Mouse (Mus musculus) CH12.LX (cell line): Measurements from ENCODE around the gene Leprot. TPM values are rescaled to one million over a fixed set of nuclear protein-coding genes. Genes with fewer than 3 reads are reported as not detected.

ENCODE experiments used
- DNase-seq: peaks from one replicate; pipeline ENCODE4 v3.0.0-alpha.2; 2013; ENCODE audit errors: extremely low read depth
- H3K27ac ChIP-seq: 2 replicates; pipeline ENCODE4 v1.5.1; 2012; ENCODE audit warnings: low read depth, mild to moderate bottlenecking, control low read depth, moderate library complexity; ENCODE audit not compliant: insufficient read depth
- H3K27me3 ChIP-seq: replicated peaks from 2 replicates; pipeline ENCODE3; 2012; ENCODE audit warnings: inconsistent platforms
- H3K36me3 ChIP-seq, 2 experiments: replicated peaks in 1 of 2; 2 replicates each; pipeline versions ENCODE3 to v1.6.1; 2012; ENCODE audit warnings: inconsistent platforms in 1 of 2, low read length in 1 of 2, mild to moderate bottlenecking in 1 of 2, mixed read lengths in 1 of 2, moderate library complexity in 1 of 2; ENCODE audit not compliant: control insufficient read depth in 1 of 2, insufficient read depth in 1 of 2
- H3K4me1 ChIP-seq, 2 experiments: 2 replicates each; pipeline ENCODE4 v1.6.1; 2012; ENCODE audit warnings: inconsistent platforms in 1 of 2, moderate library complexity in 1 of 2; ENCODE audit not compliant: insufficient read depth in 2 of 2, control insufficient read depth in 1 of 2
- H3K4me2 ChIP-seq: 2 replicates; pipeline ENCODE4 v1.6.1; 2012; ENCODE audit warnings: low read depth, mild to moderate bottlenecking, control low read depth; ENCODE audit not compliant: poor library complexity, insufficient read depth, severe bottlenecking
- H3K4me3 ChIP-seq, 3 experiments: fragments of 150-350 bp in 1 of 3; sonication (generic) in 1 of 3; replicated peaks in 1 of 3; 2 replicates each; pipeline versions ENCODE3 to v1.5.1; 2011 to 2012; ENCODE audit warnings: low read depth in 2 of 3, low read length in 2 of 3, mild to moderate bottlenecking in 2 of 3, moderate library complexity in 2 of 3, control low read depth in 1 of 3, improper control_type of control experiment in 1 of 3, inconsistent platforms in 1 of 3, mixed read lengths in 1 of 3; ENCODE audit not compliant: poor library complexity in 1 of 3
- H3K79me2 ChIP-seq: replicated peaks from 2 replicates; pipeline ENCODE4 v1.6.1; 2012; ENCODE audit warnings: mild to moderate bottlenecking, moderate library complexity; ENCODE audit not compliant: control insufficient read depth, poor library complexity, insufficient read depth, severe bottlenecking; ENCODE audit errors: extremely low read depth
- H3K9ac ChIP-seq: 2 replicates; pipeline ENCODE4 v1.6.1; 2012; ENCODE audit warnings: low read depth, mild to moderate bottlenecking, control low read depth, moderate library complexity; ENCODE audit not compliant: insufficient read depth
- H3K9me3 ChIP-seq: replicated peaks from 2 replicates; pipeline ENCODE3; 2012; ENCODE audit warnings: low read length, inconsistent platforms, mixed read lengths
- BHLHE40 ChIP-seq: IDR thresholded peaks from 2 replicates; pipeline ENCODE4 v1.6.1; 2011; ENCODE audit warnings: mild to moderate bottlenecking, low read depth, low read length, improper control_type of control experiment
- CTCF ChIP-seq, 2 experiments: IDR thresholded peaks in 1 of 2; conservative IDR thresholded peaks in 1 of 2; 2 replicates each; pipeline ENCODE4 v1.5.1; 2011 to 2012; ENCODE audit warnings: low read depth in 2 of 2, low read length in 2 of 2, improper control_type of control experiment in 1 of 2, inconsistent platforms in 1 of 2, mild to moderate bottlenecking in 1 of 2, moderate library complexity in 1 of 2
- EP300 ChIP-seq: IDR thresholded peaks from 2 replicates; pipeline ENCODE4 v1.6.1; 2011; ENCODE audit warnings: low read length, improper control_type of control experiment
- ETS1 ChIP-seq: conservative IDR thresholded peaks from 2 replicates; pipeline ENCODE4 v1.6.1; 2012; ENCODE audit warnings: low read depth, mild to moderate bottlenecking, inconsistent platforms, low read length, improper control_type of control experiment, moderate library complexity
- GABPA ChIP-seq: IDR thresholded peaks from 2 replicates; pipeline ENCODE4 v1.6.1; 2012; ENCODE audit warnings: low read depth, low read length, improper control_type of control experiment, inconsistent platforms; ENCODE audit not compliant: insufficient replicate concordance
- IRF4 ChIP-seq: IDR thresholded peaks from 2 replicates; pipeline ENCODE4 v1.6.1; 2014; ENCODE audit warnings: low read depth, mild to moderate bottlenecking, inconsistent platforms, low read length, improper control_type of control experiment
- JUN ChIP-seq: IDR thresholded peaks from 2 replicates; pipeline ENCODE4 v1.6.1; 2011; ENCODE audit warnings: low read depth, mild to moderate bottlenecking, low read length, improper control_type of control experiment, moderate library complexity; ENCODE audit not compliant: insufficient read depth
- JUND ChIP-seq: conservative IDR thresholded peaks from 2 replicates; pipeline ENCODE4 v1.6.1; 2011; ENCODE audit warnings: low read depth, low read length, improper control_type of control experiment
- MAFK ChIP-seq: IDR thresholded peaks from 2 replicates; pipeline ENCODE4 v1.6.1; 2011; ENCODE audit warnings: low read length, improper control_type of control experiment; ENCODE audit not compliant: insufficient replicate concordance
- MAX ChIP-seq: IDR thresholded peaks from 2 replicates; pipeline ENCODE4 v1.6.1; 2011; ENCODE audit warnings: low read length, improper control_type of control experiment
- MAZ ChIP-seq: IDR thresholded peaks from 2 replicates; pipeline ENCODE4 v1.6.1; 2012; ENCODE audit warnings: low read depth, mild to moderate bottlenecking, inconsistent platforms, low read length, improper control_type of control experiment, moderate library complexity
- MEF2A ChIP-seq: IDR thresholded peaks from 2 replicates; pipeline ENCODE4 v1.6.1; 2014; ENCODE audit warnings: low read depth, mild to moderate bottlenecking, inconsistent platforms, low read length, improper control_type of control experiment, borderline replicate concordance
- MXI1 ChIP-seq: IDR thresholded peaks from 2 replicates; pipeline ENCODE4 v1.6.1; 2011; ENCODE audit warnings: mild to moderate bottlenecking, low read depth, low read length, improper control_type of control experiment
- NELFE ChIP-seq: IDR thresholded peaks from 2 replicates; pipeline ENCODE4 v1.6.1; 2011; ENCODE audit warnings: low read depth, low read length, improper control_type of control experiment
- PAX5 ChIP-seq: IDR thresholded peaks from 2 replicates; pipeline ENCODE4 v1.6.1; 2012; ENCODE audit warnings: low read length, inconsistent platforms, mixed read lengths
- POLR2A ChIP-seq: IDR thresholded peaks from 2 replicates; pipeline ENCODE4 v1.6.1; 2011; ENCODE audit warnings: low read depth, mild to moderate bottlenecking, improper control_type of control experiment, low read length
- POLR2AphosphoS2 ChIP-seq: IDR thresholded peaks from 2 replicates; pipeline ENCODE4 v1.6.1; 2011; ENCODE audit warnings: low read depth, low read length, improper control_type of control experiment
- RAD21 ChIP-seq: IDR thresholded peaks from 2 replicates; pipeline ENCODE4 v1.6.1; 2011; ENCODE audit warnings: low read depth, mild to moderate bottlenecking, low read length, improper control_type of control experiment, moderate library complexity
- SMC3 ChIP-seq: IDR thresholded peaks from 2 replicates; pipeline ENCODE4 v1.6.1; 2011; ENCODE audit warnings: low read depth, low read length, improper control_type of control experiment
- TBP ChIP-seq: conservative IDR thresholded peaks from 2 replicates; pipeline ENCODE4 v1.6.1; 2011; ENCODE audit warnings: low read depth, low read length, improper control_type of control experiment
- TCF12 ChIP-seq: IDR thresholded peaks from 2 replicates; pipeline ENCODE4 v1.6.1; 2014; ENCODE audit warnings: low read depth, mild to moderate bottlenecking, inconsistent platforms, low read length, improper control_type of control experiment
- USF1 ChIP-seq: IDR thresholded peaks from 2 replicates; pipeline ENCODE4 v1.6.1; 2014; ENCODE audit warnings: low read depth, mild to moderate bottlenecking, inconsistent platforms, low read length, improper control_type of control experiment
- ZMIZ1 ChIP-seq: IDR thresholded peaks from 2 replicates; pipeline ENCODE4 v1.6.1; 2012; ENCODE audit warnings: low read depth, mild to moderate bottlenecking, inconsistent platforms, low read length, improper control_type of control experiment
- dilution Hi-C: fragments of 300-500 bp; cut with MboI; formaldehyde crosslinking; loops from 2 replicates; pipeline ENCODE4 v1.14.3; 2020; ENCODE audit warnings: low sequenced_read_pairs; ENCODE audit not compliant: extremely low pct_unique_long_range_greater_than_20kb, extremely low pct_ligation_motif_present
- in situ Hi-C: fragments of 300-500 bp; cut with MboI; formaldehyde crosslinking; loops from 3 replicates; pipeline ENCODE4 v1.14.3; 2019; ENCODE audit warnings: low sequenced_read_pairs, low pct_ligation_motif_present, low pct_unique_long_range_greater_than_20kb, mixed read lengths
- polyA plus RNA-seq: library from polyadenylated mRNA; unstranded; fragments of >175 nt; gene quantifications from 2 replicates; pipeline ENCODE4 v1.2.1, GENCODE M21; 2012; ENCODE audit warnings: low read depth; ENCODE audit not compliant: insufficient read length
- total RNA-seq, 2 experiments: library from RNA; depleted of rRNA; stranded (reverse); fragments of 300-350 nt in 1 of 2; fragments of >200 nt in 1 of 2; gene quantifications; 2 replicates each; pipeline ENCODE4 v1.2.3; 2012 to 2014

Leprot gene
- total and polyA plus RNA-seq, 3 experiments: 17.6 to 29.2 (median 24.2) TPM

DNA sequence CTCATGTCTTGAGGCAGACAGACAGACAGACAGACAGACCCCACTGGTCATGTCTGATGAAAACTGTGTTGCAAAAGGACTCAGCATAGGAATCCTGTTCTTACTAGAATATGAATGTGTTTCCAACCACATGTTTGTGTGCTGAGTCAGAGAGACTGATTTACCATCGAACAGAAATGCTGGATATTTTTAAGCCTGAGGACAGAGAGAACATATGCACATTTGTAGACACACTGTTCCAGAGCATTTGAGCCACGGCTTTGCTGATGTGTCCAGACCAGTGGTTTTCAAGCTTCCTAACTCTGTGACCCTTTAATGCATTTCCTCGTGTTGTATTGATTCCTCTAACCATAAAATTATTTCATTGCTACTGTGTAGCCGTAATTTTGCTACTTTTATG lies 4.3 kb upstream of the Leprot start:
- H3K36me3 ChIP-seq: no peaks in the 10 kb centered on the region
- dilution Hi-C loops: no loop called here
- no peak overlapping the region for H3K4me2 ChIP-seq
- H3K27ac ChIP-seq: no peak overlapping the region
- in situ Hi-C loops: no loop called here
- no peaks in the 10 kb centered on the region for H3K27me3 ChIP-seq
- no peak for TF ChIP-seq BHLHE40
- TF ChIP-seq ZMIZ1: no peak
- TF ChIP-seq IRF4: no peak; the same call in 1 of the 2 replicates
- no peak for TF ChIP-seq MAFK
- no peak for TF ChIP-seq MAX
- no peak for TF ChIP-seq MXI1
- TF ChIP-seq POLR2A: no peak
- TF ChIP-seq MEF2A: no peak
- TF ChIP-seq GABPA: no peak
- TF ChIP-seq JUN: no peak
- no peak for TF ChIP-seq ETS1
- no peak for TF ChIP-seq TBP
- TF ChIP-seq JUND: no peak
- TF ChIP-seq POLR2AphosphoS2: no peak
- TF ChIP-seq NELFE: no peak
- peaks cover under 1 to 6% of the 10 kb centered on the region in 2 experiments; a peak in 2 of 4 replicates for H3K4me1 ChIP-seq
- H3K79me2 ChIP-seq: no peaks in the 10 kb centered on the region
- no peak overlapping the region for H3K4me3 ChIP-seq
- H3K9me3 ChIP-seq: no peaks in the 10 kb centered on the region
- no peak overlapping the region for H3K9ac ChIP-seq
- no peak for DNase-seq

DNA sequence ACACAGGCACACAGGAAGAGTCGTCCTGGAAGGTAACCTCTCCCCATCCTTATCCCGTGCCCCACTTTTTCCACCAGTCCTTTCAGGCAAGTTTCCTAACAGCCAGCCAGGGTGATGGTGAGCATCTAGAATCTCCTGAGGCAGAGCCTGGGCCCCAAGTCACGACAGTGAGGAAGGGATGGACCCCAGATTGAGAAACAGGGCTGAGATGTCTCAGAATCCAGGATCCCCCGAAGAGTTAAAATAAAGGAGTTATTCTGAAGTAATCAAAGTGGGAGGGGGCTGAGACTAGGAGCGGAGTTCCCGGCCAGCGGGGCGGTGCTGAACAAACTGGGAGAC lies 692 bp upstream of the Leprot start:
- H3K79me2 ChIP-seq: no peaks in the 10 kb centered on the region; the same call in 1 of the 2 replicates
- no peaks in the 10 kb centered on the region for H3K9me3 ChIP-seq
- dilution Hi-C loops: no loop called here
- H3K4me3 ChIP-seq: peak overlapping the region; percentile 53 to 89 (median 63)
- H3K27ac ChIP-seq: no peak overlapping the region
- no peaks in the 10 kb centered on the region for H3K27me3 ChIP-seq
- DNase-seq: no peak
- TF ChIP-seq ETS1 (no peak), TCF12 (no peak), PAX5 (no peak), JUN (no peak), USF1 (no peak), POLR2AphosphoS2 (no peak), MAX (no peak), SMC3 (no peak), TBP (no peak), CTCF (conservative IDR thresholded peaks at IDR 0.05 in 1 of 2, IDR thresholded peaks at IDR 0.05 in 1 of 2; ENCODE audit: low read depth in 2 of 2, low read length in 2 of 2) (no peak), POLR2A (no peak), MAZ (no peak), ZMIZ1 (no peak), EP300 (no peak), MEF2A (no peak), JUND (no peak), RAD21 (no peak)
- peaks cover 0 to 2% of the 10 kb centered on the region in 2 experiments for H3K36me3 ChIP-seq
- peak overlapping the region; percentile 17; the same call in 1 of the 2 replicates for H3K9ac ChIP-seq
- peak overlapping the region; percentile 39; the same call in 1 of the 2 replicates for H3K4me2 ChIP-seq
- in situ Hi-C loops: no loop called here
- peaks cover 17 to 38% of the 10 kb centered on the region in 2 experiments for H3K4me1 ChIP-seq
